Mouse (Mus musculus) retina, adult 2 months (tissue): Measurements from ENCODE around the gene Armt1.
"Not testable (repeated sequence)": the region's sequence is repeated elsewhere in the genome, so short reads cannot be mapped to it uniquely, and the experiment has no call there.

ENCODE experiments used
- DNase-seq: peaks from one replicate; pipeline ENCODE4 v3.0.0-alpha.2; 2012; ENCODE audit warnings: low read depth, low spot score

Armt1 gene

GRCm38 (mm10) chr10:4433871-4434270 is 1.6 kb downstream of the Armt1 start:
- not testable (repeated sequence) for DNase-seq

GRCm38 (mm10) chr10:4435416-4435815 is 3.1 kb downstream of the Armt1 start:
- no peak for DNase-seq

- DNase-seq, result no peak
These were observed 24.1 kb downstream of the Armt1 start for GRCm38 (mm10) chr10:4456409-4456808.

- DNase-seq, result no peak
These were observed 27.9 kb downstream of the Armt1 start for GRCm38 (mm10) chr10:4460201-4460600.

GRCm38 (mm10) chr10:4465799-4466198 is 33.5 kb downstream of the Armt1 start:
- no peak for DNase-seq

GRCm38 (mm10) chr10:4469406-4469805 is 37.1 kb downstream of the Armt1 start:
- DNase-seq, result no peak

- no peak for DNase-seq
These were observed 41.3 kb downstream of the Armt1 start for GRCm38 (mm10) chr10:4473591-4473993.

GRCm38 (mm10) chr10:4475431-4475830 is 43.2 kb downstream of the Armt1 start:
- DNase-seq, result no peak

- no peak for DNase-seq
These were observed 44.3 kb downstream of the Armt1 start for GRCm38 (mm10) chr10:4476604-4477003.

- DNase-seq, result no peak
These were observed 48.7 kb downstream of the Armt1 start for GRCm38 (mm10) chr10:4480929-4481328.

- DNase-seq, result no peak
These were observed 49.4 kb downstream of the Armt1 start for GRCm38 (mm10) chr10:4481695-4482094.

- no peak for DNase-seq
These were observed 50.1 kb downstream of the Armt1 start, which contains the start of gene Ccdc170 for GRCm38 (mm10) chr10:4482355-4482754. Gene Ccdc170, plus strand, starts transcription at chr10:4482502.

GRCm38 (mm10) chr10:4483848-4484247 is 51.6 kb downstream of the Armt1 start:
- no peak for DNase-seq

- no peak for DNase-seq
These were observed 52.7 kb downstream of the Armt1 start for GRCm38 (mm10) chr10:4484986-4485385.

GRCm38 (mm10) chr10:4489865-4490264 is 57.6 kb downstream of the Armt1 start:
- DNase-seq, result no peak

GRCm38 (mm10) chr10:4491281-4491680 is 59.0 kb downstream of the Armt1 start:
- no peak for DNase-seq

- no peak for DNase-seq
These were observed 59.8 kb downstream of the Armt1 start for GRCm38 (mm10) chr10:4492045-4492444.

GRCm38 (mm10) chr10:4492909-4493308 is 60.6 kb downstream of the Armt1 start:
- no peak for DNase-seq

- DNase-seq, result no peak
These were observed 71.0 kb downstream of the Armt1 start for GRCm38 (mm10) chr10:4503251-4503650.
